Mouse (Mus musculus): Measurements from ENCODE around the gene Armc3. TPM values are rescaled to one million over a fixed set of nuclear protein-coding genes. Genes with fewer than 3 reads are reported as not detected.

Armc3 gene
- polyA plus RNA-seq, 1 experiment from 2014 or later, result 0.11 TPM

DNA sequence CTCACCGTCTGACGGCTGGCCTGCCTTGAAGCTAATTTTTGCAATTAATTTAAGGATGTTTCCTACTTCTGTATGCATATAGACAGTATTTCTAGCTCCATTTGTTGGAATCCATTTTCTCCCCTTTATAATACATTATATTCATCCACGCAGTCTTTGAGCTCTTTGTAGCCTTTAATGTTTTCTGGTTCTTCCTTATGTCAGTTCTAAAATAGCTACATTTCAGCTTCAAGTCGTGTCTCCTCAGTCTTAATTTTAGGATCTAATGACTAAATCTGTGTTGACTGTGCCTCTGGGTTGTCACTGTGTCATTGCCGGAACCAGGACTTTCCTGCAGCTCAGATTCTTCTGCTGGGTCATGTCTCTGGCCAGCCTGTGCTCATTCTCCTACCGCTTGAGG is 61.3 kb downstream of the Armc3 start:
- Histone ChIP-seq H3K9me3 (ENCODE audit: control insufficient read depth, low read length) (no peaks in the 10 kb centered on the region), H3K27ac (ENCODE audit: low read depth, low read length) (no peak overlapping the region), H3K4me1 (replicated peaks; ENCODE audit: control insufficient read depth, insufficient read depth, low read length) (no peaks in the 10 kb centered on the region), H3K9ac (ENCODE audit: low read depth, low read length) (no peak overlapping the region), H3K36me3 (ENCODE audit: control insufficient read depth, insufficient read depth, low read length) (no peaks in the 10 kb centered on the region), H3K4me3 (ENCODE audit: low read depth, low read length) (no peak overlapping the region), H3K4me2 (no peak overlapping the region), H3K27me3 (replicated peaks; ENCODE audit: control insufficient read depth, insufficient read depth, low read length) (no peaks in the 10 kb centered on the region)
- no peak for ATAC-seq (replicated peaks; ENCODE audit: low FRiP score)
- no peak for DNase-seq (ENCODE audit: low spot score)
- 84% methylated on average over 6 of the region's 6 CpGs for WGBS

DNA sequence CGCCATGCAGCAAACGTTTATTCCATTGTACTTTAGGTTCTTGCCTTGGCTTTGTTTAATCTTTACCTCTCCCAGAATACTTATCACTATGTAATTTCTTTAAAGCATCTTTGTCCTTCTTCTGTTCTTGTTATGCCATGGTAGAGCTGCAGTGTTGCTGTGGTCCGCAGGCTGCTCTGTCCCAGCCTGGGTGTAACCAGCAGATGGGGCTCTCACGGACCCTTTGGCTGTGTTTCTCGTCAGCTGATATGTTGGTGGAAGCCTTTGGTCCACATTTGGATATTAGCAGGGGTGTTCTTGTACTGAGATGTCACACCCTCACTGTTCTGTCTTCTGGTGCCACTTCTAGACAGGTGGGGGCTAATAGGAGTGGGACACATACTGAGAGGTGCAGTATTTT is 64.3 kb downstream of the Armc3 start:
- H3K4me1 ChIP-seq (replicated peaks; ENCODE audit: control insufficient read depth, insufficient read depth, low read length), result no peaks in the 10 kb centered on the region
- no peaks in the 10 kb centered on the region for H3K36me3 ChIP-seq (ENCODE audit: control insufficient read depth, insufficient read depth, low read length)
- H3K27ac ChIP-seq (ENCODE audit: low read depth, low read length), result no peak overlapping the region
- 55% methylated on average over 5 of the region's 5 CpGs for WGBS
- no peaks in the 10 kb centered on the region for H3K9me3 ChIP-seq (ENCODE audit: control insufficient read depth, low read length)
- no peak for ATAC-seq (replicated peaks; ENCODE audit: low FRiP score)
- H3K4me3 ChIP-seq (ENCODE audit: low read depth, low read length), result no peak overlapping the region
- H3K27me3 ChIP-seq (replicated peaks; ENCODE audit: control insufficient read depth, insufficient read depth, low read length), result no peaks in the 10 kb centered on the region
- DNase-seq (ENCODE audit: low spot score), result no peak
- no peak overlapping the region for H3K9ac ChIP-seq (ENCODE audit: low read depth, low read length)
- no peak overlapping the region for H3K4me2 ChIP-seq

DNA sequence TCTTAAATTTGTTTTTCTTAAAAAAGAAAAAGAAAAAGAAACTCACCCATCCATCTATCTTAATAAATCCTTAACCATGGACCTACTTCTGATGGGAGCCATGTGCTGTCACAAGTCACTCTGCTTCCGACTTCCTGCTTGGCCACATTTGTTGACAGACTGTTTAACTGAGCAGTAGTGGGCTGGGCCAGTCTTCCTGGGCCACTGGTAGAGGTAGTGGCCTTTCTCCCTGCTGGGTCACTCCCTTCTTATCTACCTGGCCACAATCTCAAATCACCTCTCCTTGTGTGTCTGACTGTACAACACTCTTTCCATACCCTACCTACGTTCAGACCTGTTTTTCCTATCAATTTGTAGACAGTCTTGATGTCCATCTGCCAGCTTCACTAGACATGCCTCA is 66.7 kb downstream of the Armc3 start:
- Histone ChIP-seq H3K27me3 (replicated peaks; ENCODE audit: control insufficient read depth, insufficient read depth, low read length) (no peaks in the 10 kb centered on the region), H3K4me1 (replicated peaks; ENCODE audit: control insufficient read depth, insufficient read depth, low read length) (no peaks in the 10 kb centered on the region), H3K9me3 (ENCODE audit: control insufficient read depth, low read length) (no peaks in the 10 kb centered on the region), H3K4me3 (ENCODE audit: low read depth, low read length) (no peak overlapping the region), H3K4me2 (no peak overlapping the region), H3K36me3 (ENCODE audit: control insufficient read depth, insufficient read depth, low read length) (no peaks in the 10 kb centered on the region), H3K27ac (ENCODE audit: low read depth, low read length) (no peak overlapping the region), H3K9ac (ENCODE audit: low read depth, low read length) (no peak overlapping the region)
- WGBS, result 58% methylated on average over 2 of the region's 2 CpGs
- DNase-seq (ENCODE audit: low spot score) (no peak), ATAC-seq (replicated peaks; ENCODE audit: low FRiP score) (no peak)

DNA sequence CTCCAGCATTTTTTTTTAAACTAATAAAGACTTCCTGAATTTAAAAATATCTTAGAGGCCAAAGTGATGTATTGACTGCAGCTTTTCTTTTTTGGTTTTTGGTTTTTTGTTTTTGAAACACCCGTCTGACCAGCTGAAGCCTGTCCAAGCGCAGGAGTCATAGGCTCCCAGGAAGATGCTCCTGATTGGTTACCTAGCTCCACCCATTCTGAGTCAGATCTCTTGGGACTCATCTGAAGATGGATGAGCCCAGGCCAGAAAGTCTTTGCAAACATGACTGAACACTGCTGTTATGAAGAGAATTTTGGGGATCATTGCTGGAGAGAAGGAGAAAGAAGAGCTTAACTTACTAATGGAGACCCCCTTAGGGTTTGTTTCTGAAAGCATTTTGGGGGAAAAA is 68.3 kb downstream of the Armc3 start:
- H3K4me1 ChIP-seq (replicated peaks; ENCODE audit: control insufficient read depth, insufficient read depth, low read length), result no peaks in the 10 kb centered on the region
- H3K4me3 ChIP-seq (ENCODE audit: low read depth, low read length), result no peak overlapping the region
- H3K36me3 ChIP-seq (ENCODE audit: control insufficient read depth, insufficient read depth, low read length), result no peaks in the 10 kb centered on the region
- DNase-seq (ENCODE audit: low spot score), result no peak
- ATAC-seq (replicated peaks; ENCODE audit: low FRiP score), result no peak
- no peaks in the 10 kb centered on the region for H3K27me3 ChIP-seq (replicated peaks; ENCODE audit: control insufficient read depth, insufficient read depth, low read length)
- 64% methylated on average over 2 of the region's 2 CpGs for WGBS
- no peak overlapping the region for H3K27ac ChIP-seq (ENCODE audit: low read depth, low read length)
- no peak overlapping the region for H3K4me2 ChIP-seq
- H3K9ac ChIP-seq (ENCODE audit: low read depth, low read length), result no peak overlapping the region
- no peaks in the 10 kb centered on the region for H3K9me3 ChIP-seq (ENCODE audit: control insufficient read depth, low read length)

DNA sequence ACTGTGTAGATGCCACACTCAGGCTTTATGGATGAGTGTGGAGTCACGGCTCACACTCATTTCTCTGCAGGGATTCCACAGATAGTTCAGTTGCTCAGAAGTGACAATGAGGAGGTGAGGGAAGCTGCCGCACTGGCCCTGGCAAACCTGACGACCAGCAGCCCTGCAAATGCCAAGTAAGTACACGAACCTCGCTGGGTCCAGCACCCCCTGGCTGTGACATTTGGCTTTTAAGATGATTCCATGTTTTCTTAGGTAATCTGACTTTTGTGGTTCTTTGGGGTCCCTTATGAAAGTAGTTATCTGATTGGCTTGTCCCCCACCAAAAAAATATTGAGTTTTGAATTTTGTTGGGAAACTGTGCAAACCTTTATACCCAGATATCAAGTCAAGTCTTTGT is 70.9 kb downstream of the Armc3 start:
- 53% methylated on average over 5 of the region's 5 CpGs for WGBS

DNA sequence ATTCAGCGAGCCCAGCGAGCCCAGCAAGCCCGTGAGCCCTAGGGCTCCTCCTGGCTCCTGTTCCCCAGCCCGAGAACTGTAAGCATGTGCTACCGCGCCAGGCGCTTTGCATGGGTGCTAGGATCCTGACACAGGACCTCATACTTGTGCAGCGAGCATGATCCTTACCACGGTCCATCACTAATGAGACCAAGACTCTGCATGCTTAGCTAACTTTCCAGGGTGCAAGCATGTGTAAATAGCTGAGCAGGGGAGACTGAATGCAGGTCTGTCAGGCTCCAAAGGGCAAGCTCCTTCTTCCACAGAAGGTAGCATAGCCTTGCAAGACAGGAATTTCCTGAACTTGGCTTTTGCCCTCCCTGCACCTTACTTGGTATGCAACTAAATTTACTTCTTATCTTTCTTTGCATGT is 71.6 kb downstream of the Armc3 start:
- Histone ChIP-seq H3K4me3 (ENCODE audit: low read depth, low read length) (no peak overlapping the region), H3K4me2 (no peak overlapping the region), H3K27me3 (replicated peaks; ENCODE audit: control insufficient read depth, insufficient read depth, low read length) (no peaks in the 10 kb centered on the region), H3K9me3 (ENCODE audit: control insufficient read depth, low read length) (no peaks in the 10 kb centered on the region), H3K27ac (ENCODE audit: low read depth, low read length) (no peak overlapping the region), H3K4me1 (replicated peaks; ENCODE audit: control insufficient read depth, insufficient read depth, low read length) (no peaks in the 10 kb centered on the region), H3K9ac (ENCODE audit: low read depth, low read length) (no peak overlapping the region), H3K36me3 (ENCODE audit: control insufficient read depth, insufficient read depth, low read length) (no peaks in the 10 kb centered on the region)
- 57% methylated on average over 9 of the region's 9 CpGs for whole genome bisulfite sequencing
- DNase-seq (ENCODE audit: low spot score) (no peak), ATAC-seq (replicated peaks; ENCODE audit: low FRiP score) (no peak)

More for the DNA sequence above, 70.9 kb downstream of the Armc3 start:
- H3K4me2 ChIP-seq, result no peak overlapping the region
- H3K27me3 ChIP-seq (replicated peaks; ENCODE audit: control insufficient read depth, insufficient read depth, low read length), result no peaks in the 10 kb centered on the region
- ATAC-seq (replicated peaks; ENCODE audit: low FRiP score), result no peak
- no peaks in the 10 kb centered on the region for H3K9me3 ChIP-seq (ENCODE audit: control insufficient read depth, low read length)
- H3K4me1 ChIP-seq (replicated peaks; ENCODE audit: control insufficient read depth, insufficient read depth, low read length), result no peaks in the 10 kb centered on the region
- no peak overlapping the region for H3K4me3 ChIP-seq (ENCODE audit: low read depth, low read length)
- H3K9ac ChIP-seq (ENCODE audit: low read depth, low read length), result no peak overlapping the region
- H3K36me3 ChIP-seq (ENCODE audit: control insufficient read depth, insufficient read depth, low read length), result no peaks in the 10 kb centered on the region
- H3K27ac ChIP-seq (ENCODE audit: low read depth, low read length), result no peak overlapping the region
- DNase-seq (ENCODE audit: low spot score), result no peak

DNA sequence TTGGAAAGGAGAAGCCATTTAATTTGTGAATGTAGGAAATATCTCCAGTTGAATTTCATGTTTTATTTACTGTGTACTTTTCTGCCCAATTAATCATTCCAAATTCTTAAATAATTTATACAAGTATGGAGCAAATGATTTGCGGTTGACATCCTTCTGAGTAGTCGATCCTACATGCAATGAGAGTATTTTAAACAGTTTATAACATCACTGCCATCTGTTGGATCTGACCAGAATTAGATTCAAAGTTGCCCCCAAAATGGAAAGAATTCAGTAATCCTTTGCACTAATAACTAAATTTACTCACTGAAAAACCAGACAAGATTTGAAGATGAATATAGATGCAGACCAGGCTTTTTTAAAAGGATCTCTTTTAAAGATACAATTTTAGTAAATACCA is 75.5 kb downstream of the Armc3 start:
- Histone ChIP-seq H3K27ac (ENCODE audit: low read depth, low read length) (no peak overlapping the region), H3K4me1 (replicated peaks; ENCODE audit: control insufficient read depth, insufficient read depth, low read length) (no peaks in the 10 kb centered on the region), H3K9ac (ENCODE audit: low read depth, low read length) (no peak overlapping the region), H3K36me3 (ENCODE audit: control insufficient read depth, insufficient read depth, low read length) (no peaks in the 10 kb centered on the region), H3K4me2 (no peak overlapping the region), H3K27me3 (replicated peaks; ENCODE audit: control insufficient read depth, insufficient read depth, low read length) (no peaks in the 10 kb centered on the region), H3K9me3 (ENCODE audit: control insufficient read depth, low read length) (no peaks in the 10 kb centered on the region), H3K4me3 (ENCODE audit: low read depth, low read length) (no peak overlapping the region)
- DNase-seq (ENCODE audit: low spot score) (no peak), ATAC-seq (replicated peaks; ENCODE audit: low FRiP score) (no peak)
- WGBS, result 80% methylated on average over 2 of the region's 2 CpGs

DNA sequence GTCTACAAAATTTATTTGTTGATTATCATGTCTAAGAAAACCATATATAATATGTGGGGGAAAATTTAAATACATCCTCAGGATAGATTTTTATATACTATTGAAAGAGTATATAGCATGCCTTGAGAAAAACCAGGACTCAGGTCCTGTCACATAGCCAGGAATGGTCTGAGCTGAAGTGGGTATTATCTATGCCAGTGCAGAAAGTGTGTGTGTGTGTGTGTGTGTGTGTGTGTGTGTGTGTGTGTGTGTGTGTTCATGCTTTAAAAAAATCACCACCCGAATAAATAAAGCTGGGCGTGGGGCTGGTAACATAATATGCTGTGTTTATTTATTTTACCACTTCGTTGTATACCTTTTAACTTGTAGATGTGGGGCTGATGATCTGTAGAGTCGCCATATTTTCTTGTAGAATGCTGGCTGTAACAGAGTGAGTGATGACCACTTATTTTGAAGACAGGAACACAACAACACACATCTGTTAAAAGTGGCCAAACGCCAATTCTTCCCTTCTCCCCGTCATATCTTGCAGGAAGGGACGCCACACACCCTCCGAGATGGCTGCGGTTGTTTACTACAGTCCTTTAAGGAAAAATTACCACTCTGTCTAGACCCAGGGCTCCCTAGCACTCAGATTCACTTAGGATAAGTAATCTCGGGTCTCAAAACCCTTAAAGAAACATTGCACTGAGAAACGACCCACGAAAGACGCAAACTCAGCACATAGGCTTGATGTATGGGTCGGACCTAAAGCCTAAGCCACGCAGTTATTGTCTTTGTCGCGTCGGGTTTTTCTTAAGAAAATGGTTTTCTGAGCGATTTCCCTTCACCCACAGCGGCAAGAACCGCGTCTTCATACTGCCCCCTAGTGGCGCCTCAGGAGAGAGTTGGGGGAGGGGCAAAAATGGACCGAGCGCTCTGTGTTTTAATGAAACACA is 76.8 kb downstream of the Armc3 start:
- Histone ChIP-seq H3K27ac (ENCODE audit: low read depth, low read length) (no peak overlapping the region), H3K4me3 (ENCODE audit: low read depth, low read length) (peak overlapping the region; percentile 47), H3K36me3 (ENCODE audit: control insufficient read depth, insufficient read depth, low read length) (no peaks in the 10 kb centered on the region), H3K9ac (ENCODE audit: low read depth, low read length) (peak overlapping the region; percentile 67), H3K4me2 (peak overlapping the region; percentile 82), H3K4me1 (replicated peaks; ENCODE audit: control insufficient read depth, insufficient read depth, low read length) (no peaks in the 10 kb centered on the region), H3K9me3 (ENCODE audit: control insufficient read depth, low read length) (no peaks in the 10 kb centered on the region), H3K27me3 (replicated peaks; ENCODE audit: control insufficient read depth, insufficient read depth, low read length) (no peaks in the 10 kb centered on the region)
- WGBS, result 8% methylated on average over 25 of the region's 25 CpGs
- ATAC-seq (replicated peaks; ENCODE audit: low FRiP score) (peak; percentile 74), DNase-seq (ENCODE audit: low spot score) (peak; percentile 69)

DNA sequence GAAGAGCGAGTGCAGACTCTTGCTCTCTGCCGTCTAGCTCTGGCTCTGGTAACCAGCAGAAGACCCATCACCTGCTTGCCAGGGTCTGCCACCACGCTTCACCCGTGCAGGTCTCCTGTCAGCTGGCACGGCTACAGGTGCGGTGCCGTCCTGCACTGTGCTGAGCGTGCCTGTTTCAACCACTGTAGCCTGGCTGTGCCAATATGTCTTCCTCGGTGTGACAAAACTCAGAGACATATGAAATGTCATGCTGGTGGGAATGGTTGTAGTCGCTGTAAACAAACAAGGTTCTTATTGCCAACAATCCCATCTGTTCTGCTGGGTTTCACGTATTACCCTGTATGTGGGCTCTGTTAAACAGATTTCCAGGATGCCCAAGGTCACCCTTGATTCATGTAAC is 81.2 kb downstream of the Armc3 start:
- DNase-seq (ENCODE audit: low spot score), result no peak
- 84% methylated on average over 11 of the region's 11 CpGs for WGBS
- Histone ChIP-seq H3K27me3 (replicated peaks; ENCODE audit: control insufficient read depth, insufficient read depth, low read length) (no peaks in the 10 kb centered on the region), H3K9ac (ENCODE audit: low read depth, low read length) (no peak overlapping the region), H3K4me1 (replicated peaks; ENCODE audit: control insufficient read depth, insufficient read depth, low read length) (no peaks in the 10 kb centered on the region), H3K4me3 (ENCODE audit: low read depth, low read length) (no peak overlapping the region), H3K36me3 (ENCODE audit: control insufficient read depth, insufficient read depth, low read length) (no peaks in the 10 kb centered on the region), H3K27ac (ENCODE audit: low read depth, low read length) (no peak overlapping the region), H3K4me2 (no peak overlapping the region), H3K9me3 (ENCODE audit: control insufficient read depth, low read length) (no peaks in the 10 kb centered on the region)
- ATAC-seq (replicated peaks; ENCODE audit: low FRiP score), result no peak

All from liver, embryonic 11.5 days (tissue).